Mouse (Mus musculus) ES-CJ7 (cell line): ENCODE data around the gene Rfxank.
A peak's percentile ranks its signal among the peaks of the same experiment; 100 is the strongest.

ENCODE experiments used
- DNase-seq: peaks from one replicate; pipeline ENCODE4 v3.0.0; 2011; ENCODE audit warnings: low read depth, low spot score

The Rfxank gene

GRCm38 (mm10) chr8:70150158-70150557 lies 11.2 kb upstream of the Rfxank start:
- DNase-seq: no peak

- DNase-seq: no peak
These were observed 9.0 kb upstream of the Rfxank start for GRCm38 (mm10) chr8:70147678-70148607.

GRCm38 (mm10) chr8:70139981-70140380 lies 1.0 kb upstream of the Rfxank start:
- no peak for DNase-seq

GRCm38 (mm10) chr8:70137890-70138289 lies 1.1 kb downstream of the Rfxank start:
- DNase-seq: no peak

GRCm38 (mm10) chr8:70136591-70136990 lies 2.4 kb downstream of the Rfxank start:
- no peak for DNase-seq

- DNase-seq: no peak
These were observed 4.0 kb downstream of the Rfxank start for GRCm38 (mm10) chr8:70134931-70135330.

GRCm38 (mm10) chr8:70134086-70134485 lies 4.9 kb downstream of the Rfxank start:
- no peak for DNase-seq

- peak; percentile 95 for DNase-seq
These were observed 7.6 kb downstream of the Rfxank start, which contains the start of gene Nr2c2ap for GRCm38 (mm10) chr8:70131166-70131883. TSS of gene Nr2c2ap (plus strand) at chr8:70131333.

GRCm38 (mm10) chr8:70130066-70130465 lies 8.9 kb downstream of the Rfxank start:
- DNase-seq: peak; percentile 43

- DNase-seq: peak; percentile 67
These were observed 9.5 kb downstream of the Rfxank start for GRCm38 (mm10) chr8:70129309-70129952.

GRCm38 (mm10) chr8:70128435-70128834 lies 10.5 kb downstream of the Rfxank start:
- no peak for DNase-seq

- no peak for DNase-seq
These were observed 14.0 kb downstream of the Rfxank start for GRCm38 (mm10) chr8:70124992-70125391.

- peak; percentile 55 for DNase-seq
These were observed 16.1 kb downstream of the Rfxank start for GRCm38 (mm10) chr8:70122863-70123262.

- DNase-seq: peak; percentile 96
These were observed 18.3 kb downstream of the Rfxank start, which contains the start of gene Ncan for GRCm38 (mm10) chr8:70120667-70121066. TSS of gene Ncan (minus strand) at chr8:70120873.

- peak; percentile 84 for DNase-seq
These were observed 19.9 kb downstream of the Rfxank start for GRCm38 (mm10) chr8:70118726-70119700.

- peak; percentile 90 for DNase-seq
These were observed 21.3 kb downstream of the Rfxank start for GRCm38 (mm10) chr8:70117611-70118010.

GRCm38 (mm10) chr8:70114892-70115291 lies 24.1 kb downstream of the Rfxank start:
- no peak for DNase-seq

- no peak for DNase-seq
These were observed 24.5 kb downstream of the Rfxank start for GRCm38 (mm10) chr8:70114488-70114887.

- peak; percentile 63 for DNase-seq
These were observed 26.4 kb downstream of the Rfxank start for GRCm38 (mm10) chr8:70112401-70113016.

- DNase-seq: no peak
These were observed 27.7 kb downstream of the Rfxank start for GRCm38 (mm10) chr8:70111192-70111795.
